Mouse (Mus musculus) limb, embryonic 15.5 days (tissue): Measurements from ENCODE around the gene H13. TPM values are rescaled to one million over a fixed set of nuclear protein-coding genes. Genes with fewer than 3 reads are reported as not detected.

Experiments used
- ATAC-seq: fragments of 200-750 bp; cut with Nextera tagmentation; 2 replicates; pipeline ENCODE4 v1.8.0; 2017; ENCODE audit warnings: low read depth, moderate TSS enrichment; ENCODE audit not compliant: insufficient number of reproducible peaks, low FRiP score, low TSS enrichment
- H3K27ac ChIP-seq: fragments of 300-500 bp; sonication (generic); 2 replicates; pipeline ENCODE4 v1.5.1; 2015; ENCODE audit warnings: moderate library complexity, mild to moderate bottlenecking, inconsistent platforms
- H3K27me3 ChIP-seq: fragments of 300-500 bp; sonication (generic); 2 replicates; pipeline ENCODE4 v1.6.1; 2015; ENCODE audit warnings: inconsistent platforms
- H3K36me3 ChIP-seq: fragments of 300-500 bp; sonication (generic); 2 replicates; pipeline ENCODE4 v1.6.1; 2015; ENCODE audit warnings: inconsistent platforms
- H3K4me1 ChIP-seq: fragments of 300-500 bp; sonication (generic); 2 replicates; pipeline ENCODE4 v1.6.1; 2015; ENCODE audit warnings: inconsistent platforms
- H3K4me2 ChIP-seq: fragments of 300-500 bp; sonication (generic); 2 replicates; pipeline ENCODE4 v1.6.1; 2015; ENCODE audit warnings: mild to moderate bottlenecking, inconsistent platforms
- H3K4me3 ChIP-seq: fragments of 300-500 bp; sonication (generic); 2 replicates; pipeline ENCODE4 v1.5.1; 2015; ENCODE audit warnings: mild to moderate bottlenecking, inconsistent platforms
- H3K9ac ChIP-seq: fragments of 300-500 bp; sonication (generic); 2 replicates; pipeline ENCODE4 v1.6.1; 2015; ENCODE audit warnings: inconsistent platforms
- H3K9me3 ChIP-seq: fragments of 300-500 bp; sonication (generic); 2 replicates; pipeline ENCODE4 v1.6.1; 2016; ENCODE audit warnings: inconsistent platforms
- WGBS: fragments of 180-500 bp; shearing (Covaris S2); methylation state at CpG from one replicate; pipeline ENCODE4 v1.1.7; 2015; 5-methylcytosine and 5-hydroxymethylcytosine counted together
- polyA plus RNA-seq: library from polyadenylated mRNA; unstranded; fragments of >200 nt; fragmentation: Nextera tagmentation; extraction: Ambion mirVana; gene quantifications from 2 replicates; pipeline ENCODE4 v1.2.1, GENCODE M21; 2015

Gene H13
- polyA plus RNA-seq, 1 experiment from 2014 or later = 143 TPM

DNA sequence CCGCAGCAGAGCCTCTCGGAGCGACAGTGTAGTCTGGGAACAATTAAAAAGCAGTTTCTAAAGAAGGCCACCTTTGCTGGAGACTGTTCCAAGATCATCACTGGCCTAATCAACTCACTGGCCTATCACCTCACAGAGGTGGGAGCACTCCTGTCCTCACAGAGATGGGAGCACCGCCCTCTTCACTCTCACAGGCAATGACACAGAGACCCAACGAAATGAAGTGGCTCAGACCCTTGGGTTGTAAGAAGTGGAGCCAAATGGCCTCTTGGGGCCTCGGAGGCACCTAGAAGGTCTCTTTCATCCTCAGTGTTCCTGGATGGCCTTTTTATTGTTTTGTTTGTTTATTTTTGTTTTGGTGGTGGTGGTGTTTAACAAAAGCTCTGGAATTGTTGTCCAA, 57.0 kb downstream of the H13 start:
- H3K4me2 ChIP-seq = no peak overlapping the region
- H3K27me3 ChIP-seq = no peaks in the 10 kb centered on the region
- H3K4me3 ChIP-seq = no peak overlapping the region
- no peak for ATAC-seq
- no peaks in the 10 kb centered on the region for H3K36me3 ChIP-seq
- H3K27ac ChIP-seq = 0 out of 2 replicates have a peak overlapping the region, but pooled peaks have one; percentile 88
- WGBS = 76% methylated on average over 6 of the region's 6 CpGs
- peaks cover 60% of the 10 kb centered on the region for H3K4me1 ChIP-seq
- no peaks in the 10 kb centered on the region for H3K9me3 ChIP-seq
- H3K9ac ChIP-seq = no peak overlapping the region

GRCm38 (mm10) chr2:152726751-152727335, 57.6 kb downstream of the H13 start:
- no peak overlapping the region for H3K9ac ChIP-seq
- peak overlapping the region; percentile 88 for H3K27ac ChIP-seq
- WGBS = 48% methylated on average over 6 of the region's 6 CpGs
- no peaks in the 10 kb centered on the region for H3K36me3 ChIP-seq
- H3K4me1 ChIP-seq = peaks cover 62% of the 10 kb centered on the region
- ATAC-seq = no peak
- no peaks in the 10 kb centered on the region for H3K9me3 ChIP-seq
- H3K27me3 ChIP-seq = no peaks in the 10 kb centered on the region
- H3K4me3 ChIP-seq = no peak overlapping the region
- H3K4me2 ChIP-seq = no peak overlapping the region

DNA sequence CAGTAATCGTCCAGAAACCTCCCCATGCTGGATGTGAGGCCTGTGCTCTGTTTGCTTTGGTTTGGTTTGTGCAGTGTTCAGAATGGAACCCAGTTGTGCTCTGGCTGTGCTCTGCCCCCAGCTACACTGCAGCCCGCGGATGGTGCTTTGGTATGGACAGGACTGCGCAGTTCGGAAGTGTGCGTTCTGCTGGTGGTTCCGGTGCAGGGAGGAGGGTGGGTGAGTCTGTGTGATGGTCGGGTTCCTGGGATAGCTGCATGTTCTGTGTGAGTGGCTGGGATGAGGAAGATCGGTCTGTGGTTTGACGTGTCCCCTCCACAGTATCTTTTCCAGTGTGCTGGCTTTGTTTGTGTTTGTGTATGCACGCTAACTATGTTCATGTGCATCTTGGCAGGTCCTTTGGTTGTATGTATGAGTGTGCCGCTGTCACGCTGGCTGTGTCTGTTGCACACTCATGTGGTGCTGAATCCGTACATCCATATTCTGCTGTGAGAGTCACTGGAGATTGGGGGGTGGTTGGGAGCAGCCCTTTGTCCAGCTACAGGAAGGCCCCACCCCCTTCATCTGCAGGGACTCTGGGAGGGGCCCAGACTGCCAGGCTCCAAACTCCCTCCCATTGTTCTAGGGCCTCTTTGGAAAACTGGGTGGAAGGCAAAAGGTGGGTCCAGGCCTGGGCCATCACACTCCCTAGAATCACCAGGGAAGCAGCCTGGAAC, 58.7 kb downstream of the H13 start:
- H3K9ac ChIP-seq = no peak overlapping the region
- H3K27ac ChIP-seq = peak overlapping the region; percentile 88
- H3K4me3 ChIP-seq = no peak overlapping the region
- no peaks in the 10 kb centered on the region for H3K27me3 ChIP-seq
- ATAC-seq = no peak
- no peak overlapping the region for H3K4me2 ChIP-seq
- peaks cover 69% of the 10 kb centered on the region for H3K4me1 ChIP-seq
- H3K9me3 ChIP-seq = no peaks in the 10 kb centered on the region
- WGBS = 78% methylated on average over 14 of the region's 14 CpGs
- no peaks in the 10 kb centered on the region for H3K36me3 ChIP-seq

- Histone ChIP-seq H3K4me1 (peaks cover 68% of the 10 kb centered on the region), H3K4me3 (no peak overlapping the region), H3K4me2 (no peak overlapping the region), H3K9ac (no peak overlapping the region), H3K9me3 (no peaks in the 10 kb centered on the region), H3K27me3 (no peaks in the 10 kb centered on the region), H3K36me3 (no peaks in the 10 kb centered on the region), H3K27ac (peak overlapping the region; percentile 88)
- WGBS = 75% methylated on average over 7 of the region's 7 CpGs
- no peak for ATAC-seq
Measured at GRCm38 (mm10) chr2:152728594-152728993, 59.3 kb downstream of the H13 start.

DNA sequence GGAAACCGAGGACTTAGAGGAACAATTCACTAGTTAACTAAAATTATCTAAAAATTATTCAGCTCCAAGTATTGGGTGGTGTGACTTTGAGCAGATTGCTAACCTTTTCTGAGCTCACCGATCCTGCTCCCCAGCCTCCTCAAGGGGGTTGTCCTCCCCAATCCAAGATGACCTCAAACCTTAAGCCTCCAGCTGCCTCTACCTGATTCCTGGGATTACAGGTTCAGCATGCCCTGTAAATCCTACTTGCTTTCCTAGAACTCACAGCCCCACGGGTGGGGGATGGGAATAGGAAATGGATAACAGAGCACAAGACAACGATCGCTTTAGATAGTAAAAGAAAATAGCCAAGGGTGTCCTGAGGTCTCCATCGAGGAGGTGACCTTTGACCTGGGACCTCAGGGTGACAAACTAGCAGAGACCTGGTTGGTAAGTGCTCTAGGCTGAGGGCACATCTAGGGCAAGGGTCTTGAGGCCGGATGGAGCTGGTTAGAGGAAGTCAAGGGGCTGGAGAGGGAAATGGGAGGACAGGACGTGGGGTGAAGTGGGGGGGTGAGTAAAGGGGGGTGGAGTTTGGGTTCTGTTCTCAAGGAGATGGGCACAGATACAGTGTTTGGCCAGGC, 59.9 kb downstream of the H13 start:
- Histone ChIP-seq H3K36me3 (no peaks in the 10 kb centered on the region), H3K4me3 (no peak overlapping the region), H3K9me3 (no peaks in the 10 kb centered on the region), H3K9ac (no peak overlapping the region), H3K4me2 (0 out of 2 replicates have a peak overlapping the region, but pooled peaks have one; percentile 11), H3K4me1 (peaks cover 65% of the 10 kb centered on the region), H3K27ac (peak overlapping the region; percentile 88), H3K27me3 (no peaks in the 10 kb centered on the region)
- ATAC-seq = no peak
- WGBS = 18% methylated on average over 8 of the region's 8 CpGs

GRCm38 (mm10) chr2:152729636-152730020, 60.4 kb downstream of the H13 start:
- H3K27ac ChIP-seq = peak overlapping the region; percentile 88
- peak; percentile 83 for ATAC-seq
- no peaks in the 10 kb centered on the region for H3K36me3 ChIP-seq
- H3K4me2 ChIP-seq = 0 out of 2 replicates have a peak overlapping the region, but pooled peaks have one; percentile 11
- H3K4me3 ChIP-seq = no peak overlapping the region
- H3K9ac ChIP-seq = no peak overlapping the region
- no peaks in the 10 kb centered on the region for H3K9me3 ChIP-seq
- 15% methylated on average over 7 of the region's 7 CpGs for WGBS
- H3K4me1 ChIP-seq = peaks cover 65% of the 10 kb centered on the region
- no peaks in the 10 kb centered on the region for H3K27me3 ChIP-seq

DNA sequence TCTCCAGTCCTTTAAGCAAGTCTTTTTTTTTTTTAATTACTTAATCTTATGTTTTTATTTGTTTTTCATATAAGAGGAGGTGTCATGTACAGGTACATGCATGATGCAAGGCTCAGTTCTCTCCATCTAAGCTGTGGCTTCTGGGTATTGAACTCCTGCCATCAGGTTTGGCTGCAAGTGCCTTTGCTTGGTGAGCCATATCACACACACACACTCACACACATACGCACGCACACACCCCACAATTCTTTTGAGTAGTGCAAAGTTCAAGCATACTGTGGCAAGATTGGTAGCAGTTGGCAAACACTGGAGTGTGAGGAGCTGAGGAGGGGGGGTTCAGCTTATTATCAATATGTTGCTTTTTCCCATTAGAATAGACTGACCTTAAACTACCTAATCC, 63.9 kb downstream of the H13 start:
- Histone ChIP-seq H3K9me3 (no peaks in the 10 kb centered on the region), H3K4me3 (no peak overlapping the region), H3K9ac (no peak overlapping the region), H3K36me3 (no peaks in the 10 kb centered on the region), H3K4me1 (peaks cover 64% of the 10 kb centered on the region), H3K4me2 (no peak overlapping the region), H3K27ac (no peak overlapping the region), H3K27me3 (no peaks in the 10 kb centered on the region)
- 93% methylated on average over 2 of the region's 2 CpGs for WGBS
- ATAC-seq = no peak

- H3K27me3 ChIP-seq = no peaks in the 10 kb centered on the region
- no peaks in the 10 kb centered on the region for H3K36me3 ChIP-seq
- 10% methylated on average over 10 of the region's 10 CpGs for WGBS
- no peak overlapping the region for H3K9ac ChIP-seq
- H3K9me3 ChIP-seq = no peaks in the 10 kb centered on the region
- H3K4me2 ChIP-seq = peak overlapping the region; percentile 82
- peak overlapping the region; percentile 94 for H3K27ac ChIP-seq
- ATAC-seq = no peak
- peaks cover 63% of the 10 kb centered on the region for H3K4me1 ChIP-seq
- peak overlapping the region; percentile 79 for H3K4me3 ChIP-seq
Measured at GRCm38 (mm10) chr2:152734501-152734900, 65.2 kb downstream of the H13 start.

- peak; percentile 83 for ATAC-seq
- no peaks in the 10 kb centered on the region for H3K27me3 ChIP-seq
- H3K27ac ChIP-seq = peak overlapping the region; percentile 94
- peaks cover 63% of the 10 kb centered on the region for H3K4me1 ChIP-seq
- WGBS = under 1% methylated on average over 28 of the region's 28 CpGs
- no peaks in the 10 kb centered on the region for H3K36me3 ChIP-seq
- H3K9ac ChIP-seq = no peak overlapping the region
- H3K9me3 ChIP-seq = no peaks in the 10 kb centered on the region
- H3K4me2 ChIP-seq = peak overlapping the region; percentile 82
- peak overlapping the region; percentile 79 for H3K4me3 ChIP-seq
Measured at GRCm38 (mm10) chr2:152734984-152735383, 65.7 kb downstream of the H13 start.

DNA sequence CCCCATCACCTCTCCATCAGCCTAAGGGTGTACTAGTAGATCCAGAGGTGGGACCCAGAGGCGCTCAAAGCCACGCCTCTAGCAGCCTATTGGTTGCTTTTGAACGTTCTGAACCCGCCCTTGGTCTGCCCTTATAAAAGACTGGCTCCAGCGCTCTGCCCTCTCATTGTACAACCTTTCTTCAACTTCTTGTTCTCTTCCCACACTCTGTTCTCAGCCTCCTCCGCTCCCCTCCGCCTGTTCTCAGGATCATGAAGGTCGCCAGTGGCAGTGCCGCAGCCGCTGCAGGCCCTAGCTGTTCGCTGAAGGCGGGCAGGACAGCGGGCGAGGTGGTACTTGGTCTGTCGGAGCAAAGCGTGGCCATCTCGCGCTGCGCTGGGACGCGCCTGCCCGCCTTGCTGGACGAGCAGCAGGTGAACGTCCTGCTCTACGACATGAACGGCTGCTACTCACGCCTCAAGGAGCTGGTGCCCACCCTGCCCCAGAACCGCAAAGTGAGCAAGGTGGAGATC, 66.9 kb downstream of the H13 start, which contains the start of gene Id1:
Gene Id1, plus strand, starts transcription at position 162 of the 512 bp plus-strand sequence.
- under 1% methylated on average over 28 of the region's 28 CpGs for WGBS
- Histone ChIP-seq H3K27me3 (no peaks in the 10 kb centered on the region), H3K4me3 (peak within 1 kb of the TSS; percentile 79), H3K4me1 (peaks cover 64% of the 10 kb centered on the region), H3K27ac (peak within 1 kb of the TSS; percentile 94), H3K36me3 (no peaks in the 10 kb centered on the region), H3K4me2 (peak within 1 kb of the TSS; percentile 82), H3K9me3 (no peaks in the 10 kb centered on the region), H3K9ac (peak within 1 kb of the TSS; percentile 85)
- peak; percentile 71 for ATAC-seq

GRCm38 (mm10) chr2:152736748-152737147, 67.5 kb downstream of the H13 start:
- Histone ChIP-seq H3K4me1 (peaks cover 69% of the 10 kb centered on the region), H3K9me3 (no peaks in the 10 kb centered on the region), H3K4me2 (peak overlapping the region; percentile 82), H3K27me3 (no peaks in the 10 kb centered on the region), H3K9ac (peak overlapping the region; percentile 85), H3K27ac (peak overlapping the region; percentile 94), H3K4me3 (peak overlapping the region; percentile 79), H3K36me3 (no peaks in the 10 kb centered on the region)
- ATAC-seq = no peak
- 0% methylated on average over 22 of the region's 22 CpGs for WGBS
